Mouse (Mus musculus) liver, adult 2 months (tissue): ENCODE data around the gene 1700008O03Rik. TPM values are rescaled to one million over a fixed set of nuclear protein-coding genes. Genes with fewer than 3 reads are reported as not detected.

Source experiments
- DNase-seq: peaks from one replicate; pipeline ENCODE4 v3.0.0-alpha.2; 2011; ENCODE audit warnings: low read depth, low spot score; ENCODE audit errors: extremely low read depth
- H3K27ac ChIP-seq: fragments of 200-500 bp; replicated peaks from 2 replicates; pipeline ENCODE4 v1.5.1; 2012; ENCODE audit warnings: low read depth, mild to moderate bottlenecking, control low read depth, inconsistent platforms, low read length; ENCODE audit not compliant: insufficient read depth
- H3K27me3 ChIP-seq: fragments of 200-500 bp; 2 replicates; pipeline ENCODE4 v1.6.1; 2012; ENCODE audit warnings: mild to moderate bottlenecking, moderate library complexity, low read length, inconsistent platforms; ENCODE audit not compliant: control insufficient read depth, insufficient read depth
- H3K36me3 ChIP-seq: fragments of 200-500 bp; 2 replicates; pipeline ENCODE4 v1.6.1; 2012; ENCODE audit warnings: low read length, inconsistent platforms; ENCODE audit not compliant: control insufficient read depth, insufficient read depth
- H3K4me1 ChIP-seq: fragments of 200-500 bp; 2 replicates; pipeline ENCODE4 v1.6.1; 2011; ENCODE audit warnings: low read length; ENCODE audit not compliant: control insufficient read depth, insufficient read depth
- H3K4me3 ChIP-seq: fragments of 200-500 bp; 2 replicates; pipeline ENCODE4 v1.5.1; 2011; ENCODE audit warnings: low read depth, mild to moderate bottlenecking, control low read depth, low read length, moderate library complexity; ENCODE audit not compliant: insufficient read depth
- H3K79me2 ChIP-seq: fragments of 200-500 bp; 2 replicates; pipeline ENCODE4 v1.6.1; 2012; ENCODE audit warnings: inconsistent platforms, mild to moderate bottlenecking, low read length, moderate library complexity; ENCODE audit not compliant: control insufficient read depth, insufficient read depth
- H3K9ac ChIP-seq: fragments of 200-500 bp; 2 replicates; pipeline ENCODE4 v1.6.1; 2012; ENCODE audit warnings: low read depth, mild to moderate bottlenecking, control low read depth, inconsistent platforms, low read length
- CTCF ChIP-seq: fragments of 200-500 bp; IDR thresholded peaks from 2 replicates; pipeline ENCODE4 v1.5.1; 2011; ENCODE audit warnings: low read depth, low read length, control low read depth
- POLR2A ChIP-seq: fragments of 200-500 bp; IDR thresholded peaks from 2 replicates; pipeline ENCODE4 v1.6.1; 2011; ENCODE audit warnings: low read length, control low read depth; ENCODE audit not compliant: insufficient read depth; ENCODE audit errors: extremely low read depth
- WGBS: fragments of 180-500 bp; shearing (Covaris S2); methylation state at CpG from one replicate; pipeline ENCODE4 v1.1.7; 2018; 5-methylcytosine and 5-hydroxymethylcytosine counted together
- polyA plus RNA-seq: library from polyadenylated mRNA; depleted of rRNA; stranded (reverse); fragments of >200 nt; gene quantifications from 2 replicates; pipeline ENCODE4 v1.2.3, GENCODE M21; 2012
- total RNA-seq: library from RNA; depleted of rRNA; stranded (reverse); fragments of >200 nt; gene quantifications from 2 replicates; pipeline ENCODE4 v1.2.3, GENCODE M21; 2014

1700008O03Rik gene
- total and polyA plus RNA-seq, 2 experiments: 0.27 TPM; not detected in 1

GRCm38 (mm10) chr7:44358886-44359654 is 26.6 kb downstream of the 1700008O03Rik start:
- H3K79me2 ChIP-seq: no peaks in the 10 kb centered on the region
- H3K27ac ChIP-seq: no peak overlapping the region
- no peak for DNase-seq
- no peaks in the 10 kb centered on the region for H3K36me3 ChIP-seq
- H3K4me1 ChIP-seq: peaks cover 3% of the 10 kb centered on the region; the same call in 1 of the 2 replicates
- WGBS: 12% methylated on average over 23 of the region's 26 CpGs
- H3K27me3 ChIP-seq: peaks cover 14% of the 10 kb centered on the region
- no peak overlapping the region for H3K9ac ChIP-seq
- TF ChIP-seq CTCF (no peak), POLR2A (no peak)
- no peak overlapping the region for H3K4me3 ChIP-seq

GRCm38 (mm10) chr7:44358012-44358411 is 27.6 kb downstream of the 1700008O03Rik start:
- Histone ChIP-seq H3K79me2 (no peaks in the 10 kb centered on the region), H3K27me3 (peaks cover 24% of the 10 kb centered on the region), H3K9ac (no peak overlapping the region), H3K36me3 (no peaks in the 10 kb centered on the region), H3K27ac (no peak overlapping the region), H3K4me1 (peaks cover 3% of the 10 kb centered on the region; the same call in 1 of the 2 replicates), H3K4me3 (no peak overlapping the region)
- 15% methylated on average over 5 of the region's 5 CpGs for WGBS
- TF ChIP-seq CTCF (no peak), POLR2A (no peak)
- no peak for DNase-seq

DNA sequence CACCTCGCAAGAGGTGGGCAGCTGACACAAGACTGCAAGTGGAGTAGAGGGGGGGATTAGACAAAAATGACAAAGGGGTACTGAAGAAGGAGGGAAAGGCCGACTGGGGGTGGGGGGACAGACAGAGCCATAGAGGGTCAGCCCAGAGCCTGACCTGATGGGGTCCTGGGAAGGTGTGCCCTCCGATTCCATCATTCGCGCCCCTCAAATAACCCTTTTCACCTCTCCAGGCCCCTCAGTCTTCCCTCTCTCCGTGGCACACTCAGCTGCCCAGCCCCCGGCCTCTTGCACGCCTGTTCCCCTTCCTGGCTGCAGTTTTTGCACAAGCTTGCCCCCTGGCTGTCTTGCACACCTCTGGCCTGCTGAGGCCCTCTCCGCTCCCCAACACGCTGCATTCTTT is 28.1 kb downstream of the 1700008O03Rik start:
- Histone ChIP-seq H3K4me3 (no peak overlapping the region), H3K4me1 (peaks cover 3% of the 10 kb centered on the region; the same call in 1 of the 2 replicates), H3K27ac (no peak overlapping the region), H3K27me3 (peaks cover 29% of the 10 kb centered on the region), H3K9ac (no peak overlapping the region), H3K79me2 (no peaks in the 10 kb centered on the region), H3K36me3 (no peaks in the 10 kb centered on the region)
- TF ChIP-seq CTCF (no peak), POLR2A (no peak)
- WGBS: 25% methylated on average over 10 of the region's 10 CpGs
- no peak for DNase-seq

DNA sequence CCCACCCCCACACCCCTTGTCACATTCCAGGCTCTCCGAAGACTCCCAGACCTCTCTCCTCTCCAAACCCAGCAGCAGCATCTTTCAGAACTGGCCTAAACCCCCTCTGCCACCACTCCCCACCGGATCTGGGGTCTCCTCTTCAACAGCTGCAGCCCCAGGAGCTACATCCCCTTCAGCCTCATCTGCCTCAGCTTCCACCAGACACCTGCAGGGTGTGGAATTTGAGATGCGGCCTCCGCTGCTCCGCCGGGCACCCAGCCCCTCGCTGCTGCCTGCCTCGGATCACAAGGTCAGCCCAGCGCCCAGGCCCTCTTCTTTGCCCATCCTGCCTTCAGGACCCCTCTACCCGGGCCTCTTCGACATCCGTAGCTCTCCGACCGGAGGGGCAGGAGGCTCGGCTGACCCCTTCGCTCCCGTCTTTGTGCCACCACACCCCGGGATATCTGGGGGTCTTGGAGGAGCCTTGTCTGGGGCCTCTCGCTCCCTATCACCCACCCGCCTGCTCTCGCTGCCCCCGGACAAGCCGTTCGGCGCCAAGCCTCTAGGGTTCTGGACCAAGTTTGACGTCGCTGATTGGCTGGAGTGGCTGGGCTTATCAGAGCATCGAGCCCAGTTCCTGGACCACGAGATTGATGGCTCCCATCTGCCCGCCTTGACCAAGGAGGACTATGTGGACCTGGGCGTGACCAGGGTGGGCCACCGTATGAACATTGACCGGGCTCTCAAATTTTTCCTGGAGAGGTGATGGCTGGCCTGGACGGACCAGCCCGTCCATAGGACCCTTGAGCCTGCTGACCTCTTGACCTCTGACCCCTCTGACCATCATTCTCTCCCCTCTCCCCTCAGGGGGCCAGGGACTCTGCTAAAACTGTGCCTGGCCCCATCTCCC is 28.8 kb downstream of the 1700008O03Rik start:
- Histone ChIP-seq H3K4me1 (peaks cover 3% of the 10 kb centered on the region; the same call in 1 of the 2 replicates), H3K36me3 (no peaks in the 10 kb centered on the region), H3K9ac (no peak overlapping the region), H3K27me3 (peaks cover 36% of the 10 kb centered on the region), H3K79me2 (no peaks in the 10 kb centered on the region), H3K4me3 (no peak overlapping the region), H3K27ac (no peak overlapping the region)
- WGBS: 5% methylated on average over 35 of the region's 35 CpGs
- TF ChIP-seq CTCF: no peak
- no peak for TF ChIP-seq POLR2A
- no peak for DNase-seq

- H3K36me3 ChIP-seq: no peaks in the 10 kb centered on the region
- peaks cover 1% of the 10 kb centered on the region; the same call in 1 of the 2 replicates for H3K4me1 ChIP-seq
- 74% methylated on average over 6 of the region's 6 CpGs for WGBS
- peaks cover 40% of the 10 kb centered on the region for H3K27me3 ChIP-seq
- H3K9ac ChIP-seq: no peak overlapping the region
- TF ChIP-seq POLR2A: no peak
- no peak for TF ChIP-seq CTCF
- no peaks in the 10 kb centered on the region for H3K79me2 ChIP-seq
- no peak overlapping the region for H3K4me3 ChIP-seq
- no peak for DNase-seq
- H3K27ac ChIP-seq: no peak overlapping the region
These were observed 30.2 kb downstream of the 1700008O03Rik start for GRCm38 (mm10) chr7:44355411-44355810.
